Mouse (Mus musculus) olfactory bulb, adult 2 months (tissue): ENCODE measurements around the gene Il1r1. TPM values are rescaled to one million over a fixed set of nuclear protein-coding genes. Genes with fewer than 3 reads are reported as not detected.

ENCODE experiments used
- H3K27ac ChIP-seq: fragments of 200-500 bp; 2 replicates; pipeline ENCODE4 v1.5.1; 2012; ENCODE audit warnings: low read depth, low read length; ENCODE audit not compliant: insufficient read depth
- H3K4me1 ChIP-seq: fragments of 200-500 bp; 2 replicates; pipeline ENCODE4 v1.6.1; 2012; ENCODE audit warnings: low read length; ENCODE audit not compliant: control insufficient read depth, insufficient read depth
- H3K4me3 ChIP-seq: fragments of 200-500 bp; 2 replicates; pipeline ENCODE4 v1.5.1; 2012; ENCODE audit warnings: mild to moderate bottlenecking, low read depth, low read length, moderate library complexity; ENCODE audit not compliant: insufficient read depth
- CTCF ChIP-seq: fragments of 200-500 bp; IDR thresholded peaks from 2 replicates; pipeline ENCODE4 v1.5.1; 2012; ENCODE audit warnings: low read depth, mild to moderate bottlenecking, low read length, moderate library complexity; ENCODE audit not compliant: insufficient read depth
- POLR2A ChIP-seq: fragments of 200-500 bp; IDR thresholded peaks from 2 replicates; pipeline ENCODE4 v1.6.1; 2012; ENCODE audit warnings: mild to moderate bottlenecking, low read depth, low read length, moderate library complexity; ENCODE audit not compliant: insufficient read depth
- WGBS: fragments of 180-500 bp; shearing (Covaris S2); methylation state at CpG from one replicate; pipeline ENCODE4 v1.1.7; 2018; 5-methylcytosine and 5-hydroxymethylcytosine counted together
- polyA plus RNA-seq: library from polyadenylated mRNA; stranded (reverse); fragments of >200 nt; gene quantifications from 2 replicates; pipeline ENCODE4 v1.2.4, GENCODE M21; 2012; ENCODE audit warnings: low replicate concordance; ENCODE audit not compliant: missing spikeins, insufficient read depth, insufficient read length

Il1r1 gene
- polyA plus RNA-seq, 1 experiment: not detected

GRCm38 (mm10) chr1:40340102-40340501, 115.2 kb downstream of the Il1r1 start:
- WGBS: 87% methylated on average over 4 of the region's 4 CpGs
- Histone ChIP-seq H3K4me1 (no peaks in the 10 kb centered on the region), H3K27ac (no peak overlapping the region), H3K4me3 (no peak overlapping the region)
- TF ChIP-seq CTCF (no peak), POLR2A (no peak)

GRCm38 (mm10) chr1:40352158-40352903, 127.5 kb downstream of the Il1r1 start:
- Histone ChIP-seq H3K4me1 (no peaks in the 10 kb centered on the region), H3K4me3 (no peak overlapping the region), H3K27ac (no peak overlapping the region)
- 88% methylated on average over 4 of the region's 4 CpGs for WGBS
- no peak for TF ChIP-seq CTCF
- no peak for TF ChIP-seq POLR2A

- Histone ChIP-seq H3K4me1 (no peaks in the 10 kb centered on the region), H3K27ac (no peak overlapping the region), H3K4me3 (no peak overlapping the region)
- WGBS: 68% methylated on average over 2 of the region's 2 CpGs
- TF ChIP-seq POLR2A (no peak), CTCF (no peak)
Observed at GRCm38 (mm10) chr1:40352904-40353286, 128.0 kb downstream of the Il1r1 start.

- H3K27ac ChIP-seq: no peak overlapping the region
- peaks cover 8% of the 10 kb centered on the region; the same call in 1 of the 2 replicates for H3K4me1 ChIP-seq
- H3K4me3 ChIP-seq: no peak overlapping the region
- TF ChIP-seq CTCF: no peak
- 91% methylated on average over 3 of the region's 3 CpGs for WGBS
Observed at GRCm38 (mm10) chr1:40354665-40355064, 129.8 kb downstream of the Il1r1 start.

- 94% methylated on average over 4 of the region's 4 CpGs for WGBS
- TF ChIP-seq CTCF (no peak), POLR2A (no peak)
- Histone ChIP-seq H3K27ac (no peak overlapping the region), H3K4me1 (peaks cover 11% of the 10 kb centered on the region), H3K4me3 (no peak overlapping the region)
Observed at GRCm38 (mm10) chr1:40355431-40355843, 130.6 kb downstream of the Il1r1 start.

- no peak overlapping the region for H3K4me3 ChIP-seq
- TF ChIP-seq POLR2A (no peak), CTCF (no peak)
- no peak overlapping the region for H3K27ac ChIP-seq
- peaks cover 13% of the 10 kb centered on the region for H3K4me1 ChIP-seq
- WGBS: 83% methylated on average over 10 of the region's 10 CpGs
Observed at GRCm38 (mm10) chr1:40355904-40356521, 131.1 kb downstream of the Il1r1 start.

- H3K27ac ChIP-seq: no peak overlapping the region
- no peak for TF ChIP-seq POLR2A
- TF ChIP-seq CTCF: no peak
- no peak overlapping the region for H3K4me3 ChIP-seq
- WGBS: 45% methylated on average over 2 of the region's 2 CpGs
- peaks cover 16% of the 10 kb centered on the region for H3K4me1 ChIP-seq
Observed at GRCm38 (mm10) chr1:40357921-40358320, 133.0 kb downstream of the Il1r1 start.

GRCm38 (mm10) chr1:40358351-40358750, 133.5 kb downstream of the Il1r1 start:
- peaks cover 16% of the 10 kb centered on the region for H3K4me1 ChIP-seq
- no peak overlapping the region for H3K4me3 ChIP-seq
- no peak overlapping the region for H3K27ac ChIP-seq
- TF ChIP-seq CTCF: no peak
- no peak for TF ChIP-seq POLR2A
- WGBS: 85% methylated on average over 2 of the region's 2 CpGs

- H3K4me3 ChIP-seq: no peak overlapping the region
- WGBS: 65% methylated on average over 4 of the region's 4 CpGs
- peaks cover 16% of the 10 kb centered on the region for H3K4me1 ChIP-seq
- TF ChIP-seq CTCF (no peak), POLR2A (no peak)
- no peak overlapping the region for H3K27ac ChIP-seq
Observed at GRCm38 (mm10) chr1:40358771-40359181, 133.9 kb downstream of the Il1r1 start.
